Mouse (Mus musculus): ENCODE measurements around the gene Rnf187. TPM values are rescaled to one million over a fixed set of nuclear protein-coding genes. Genes with fewer than 3 reads are reported as not detected.

Rnf187 gene
- total and polyA plus RNA-seq, 3 experiments = 185 to 195 (median 188) TPM

DNA sequence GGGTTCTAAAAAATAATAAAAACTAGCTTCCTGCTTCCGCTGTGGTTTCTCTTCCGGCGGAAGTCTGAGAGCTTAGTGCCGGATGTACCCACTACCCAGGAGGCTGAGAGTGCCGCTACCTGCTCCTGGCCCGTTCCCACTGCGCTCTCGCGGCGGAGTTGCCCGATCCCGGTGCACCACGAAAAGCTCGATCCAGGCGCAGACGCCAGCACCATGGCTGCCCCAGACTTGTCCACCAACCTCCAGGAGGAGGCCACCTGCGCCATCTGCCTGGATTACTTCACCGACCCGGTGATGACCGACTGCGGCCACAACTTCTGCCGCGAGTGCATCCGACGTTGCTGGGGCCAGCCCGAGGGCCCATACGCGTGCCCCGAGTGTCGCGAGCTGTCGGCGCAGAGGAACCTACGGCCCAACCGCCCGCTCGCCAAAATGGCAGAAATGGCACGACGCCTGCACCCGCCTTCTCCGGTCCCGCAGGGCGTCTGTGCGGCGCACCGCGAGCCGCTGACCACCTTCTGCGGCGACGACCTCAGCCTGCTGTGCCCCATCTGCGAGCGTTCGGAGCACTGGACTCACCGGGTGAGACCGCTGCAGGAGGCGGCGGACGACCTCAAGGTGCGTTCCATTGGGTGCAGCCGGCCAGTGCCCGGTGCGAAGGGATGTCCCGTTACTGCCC, 39.5 kb upstream of the Rnf187 start, which contains the start of gene Trim11:
Gene Trim11, plus strand, starts transcription at position 67 of the 679 bp plus-strand sequence.
- H3K27ac ChIP-seq (ENCODE audit: insufficient read depth, low read depth) = peak within 1 kb of the TSS; percentile 59
- peak within 1 kb of the TSS; percentile 70 to 99 (median 96) for H3K4me3 ChIP-seq (replicated peaks in 1 of 3; ENCODE audit: low read depth in 2 of 3, low read length in 2 of 3, poor library complexity in 1 of 3)
- H3K9ac ChIP-seq (ENCODE audit: insufficient read depth, low read depth) = peak within 1 kb of the TSS; percentile 86
- H3K36me3 ChIP-seq (replicated peaks in 1 of 2; ENCODE audit: control insufficient read depth in 1 of 2, insufficient read depth in 1 of 2, low read length in 1 of 2) = peaks cover 9 to 49% of the 10 kb centered on the region in 2 experiments
- TF ChIP-seq NELFE (IDR thresholded peaks at IDR 0.05; ENCODE audit: low read depth, low read length) = peak; percentile 66; the same call in 1 of the 2 replicates
- TF ChIP-seq NRF1 (IDR thresholded peaks at IDR 0.05; ENCODE audit: low read depth, low read length) = no peak
- no peak for TF ChIP-seq EP300 (IDR thresholded peaks at IDR 0.05; ENCODE audit: low read length)
- TF ChIP-seq JUND (conservative IDR thresholded peaks at IDR 0.05; ENCODE audit: low read depth, low read length) = no peak
- TF ChIP-seq PAX5 (IDR thresholded peaks at IDR 0.05; ENCODE audit: low read length) = no peak
- no peak for TF ChIP-seq CHD1 (IDR thresholded peaks at IDR 0.05; ENCODE audit: low read depth, low read length)
- TF ChIP-seq POLR2A (IDR thresholded peaks at IDR 0.05; ENCODE audit: low read depth, low read length) = peak; percentile 97
- TF ChIP-seq UBTF (IDR thresholded peaks at IDR 0.05; ENCODE audit: low read depth, low read length) = 0 out of 2 replicates have a peak, but pooled peaks have one; percentile 87
- peak; percentile 85; the same call in 1 of the 2 replicates for TF ChIP-seq KAT2A (IDR thresholded peaks at IDR 0.05; ENCODE audit: insufficient replicate concordance, low read length)
- TF ChIP-seq TCF12 (IDR thresholded peaks at IDR 0.05; ENCODE audit: low read depth, low read length) = peak; percentile 81
- no peak for TF ChIP-seq E2F4 (IDR thresholded peaks at IDR 0.05; ENCODE audit: insufficient replicate concordance, low read depth, low read length)
- peak; percentile 89; the same call in 1 of the 2 replicates for TF ChIP-seq ZMIZ1 (IDR thresholded peaks at IDR 0.05; ENCODE audit: low read depth, low read length)
- TF ChIP-seq ZC3H11A (IDR thresholded peaks at IDR 0.05; ENCODE audit: low read depth, low read length) = no peak
- peak; percentile 97; the same call in 1 of the 2 replicates for TF ChIP-seq SIN3A (IDR thresholded peaks at IDR 0.05; ENCODE audit: low read length)
- TF ChIP-seq GABPA (IDR thresholded peaks at IDR 0.05; ENCODE audit: insufficient replicate concordance, low read depth, low read length) = no peak; the same call in 1 of the 2 replicates
- no peak for TF ChIP-seq JUN (IDR thresholded peaks at IDR 0.05; ENCODE audit: insufficient read depth, low read depth, low read length)
- TF ChIP-seq CHD2 (IDR thresholded peaks at IDR 0.05; ENCODE audit: low read length) = no peak
- no peak for TF ChIP-seq CTCF (conservative IDR thresholded peaks at IDR 0.05 in 1 of 2, IDR thresholded peaks at IDR 0.05 in 1 of 2; ENCODE audit: low read depth in 2 of 2, low read length in 2 of 2)
- peak; percentile 90 for TF ChIP-seq HCFC1 (IDR thresholded peaks at IDR 0.05; ENCODE audit: low read depth, low read length)
- peak; percentile 88 for TF ChIP-seq TBP (conservative IDR thresholded peaks at IDR 0.05; ENCODE audit: low read depth, low read length)
- TF ChIP-seq POLR2AphosphoS2 (IDR thresholded peaks at IDR 0.05; ENCODE audit: low read depth, low read length) = peak; percentile 75
- TF ChIP-seq MAFK (IDR thresholded peaks at IDR 0.05; ENCODE audit: insufficient replicate concordance, low read length) = no peak
- 0 out of 2 replicates have a peak, but pooled peaks have one; percentile 28 for TF ChIP-seq ETS1 (conservative IDR thresholded peaks at IDR 0.05; ENCODE audit: low read depth, low read length)
- TF ChIP-seq ELF1 (IDR thresholded peaks at IDR 0.05; ENCODE audit: low read depth, low read length) = peak; percentile 97
- in situ Hi-C loops (cut with MboI; ENCODE audit: low pct_ligation_motif_present, low pct_unique_long_range_greater_than_20kb, low sequenced_read_pairs) (no loop called here), dilution Hi-C loops (cut with MboI; ENCODE audit: extremely low pct_ligation_motif_present, extremely low pct_unique_long_range_greater_than_20kb, low sequenced_read_pairs) (no loop called here)
- peak; percentile 84 for DNase-seq (ENCODE audit: extremely low read depth)
- peaks cover 61% of the 10 kb centered on the region for H3K79me2 ChIP-seq (replicated peaks; ENCODE audit: control insufficient read depth, extremely low read depth, insufficient read depth, poor library complexity, severe bottlenecking)
- H3K4me1 ChIP-seq (ENCODE audit: control insufficient read depth in 1 of 2, insufficient read depth in 2 of 2) = peaks cover 25 to 59% of the 10 kb centered on the region in 2 experiments
- no peaks in the 10 kb centered on the region for H3K9me3 ChIP-seq (replicated peaks; ENCODE audit: low read length)
- no peaks in the 10 kb centered on the region for H3K27me3 ChIP-seq (replicated peaks)
- peak within 1 kb of the TSS; percentile 64 for H3K4me2 ChIP-seq (ENCODE audit: insufficient read depth, low read depth, poor library complexity, severe bottlenecking)
